Mouse (Mus musculus) embryo, embryonic 10 days (tissue): Measurements from ENCODE around the gene Dmxl2.

Experiments used
- DNase-seq: peaks from one replicate; pipeline ENCODE4 v3.0.0-alpha.2; 2015; ENCODE audit warnings: low spot score

Dmxl2 gene

GRCm38 (mm10) chr9:54316363-54316762 lies 185.1 kb downstream of the Dmxl2 start:
- no peak for DNase-seq
